In genomic region chr9:4794411-4794810, GRCm38 (mm10) we compare ENCODE assay signal across 8 mouse cellular contexts. TPM values are rescaled to one million over a fixed set of nuclear protein-coding genes. Genes with fewer than 3 reads are reported as not detected.
DNase-seq lines count a peak whose midpoint lies in the region; ATAC-seq and TF ChIP-seq lines count a peak whose summit lies in the region.

No protein-coding gene starts in this region.

- no peak for TF ChIP-seq EP300 in lung, postnatal 0 days (IDR thresholded peaks at IDR 0.05)

- H3K9ac ChIP-seq in forebrain, embryonic 15.5 days (replicated peaks), result peak overlapping the region; percentile 75
- no peak overlapping the region; the same call in 1 of the 2 replicates for H3K9ac ChIP-seq in midbrain, embryonic 11.5 days (ENCODE audit: low read length)
- no peak overlapping the region for H3K9ac ChIP-seq in liver, embryonic 12.5 days
- no peak overlapping the region for H3K9ac ChIP-seq in lung, postnatal 0 days (replicated peaks; ENCODE audit: low read depth)

- H3K4me1 ChIP-seq in forebrain, embryonic 15.5 days, result 0 out of 2 replicates have a peak, but pooled peaks cover 13% of the 10 kb centered on the region
- no peaks in the 10 kb centered on the region for H3K4me1 ChIP-seq in midbrain, embryonic 11.5 days (ENCODE audit: control insufficient read depth, insufficient read depth, low read length)
- H3K4me1 ChIP-seq in liver, embryonic 12.5 days, result no peaks in the 10 kb centered on the region
- no peaks in the 10 kb centered on the region for H3K4me1 ChIP-seq in lung, postnatal 0 days (ENCODE audit: insufficient read depth, low read depth, low read length)

- DNase-seq in embryo, embryonic 10.5 days (ENCODE audit: low spot score), result peak; percentile 5
- DNase-seq in embryo, embryonic 10 days (ENCODE audit: low spot score), result no peak
- peak; percentile 31 to 52 for DNase-seq in cerebellum, adult 18-20 months
- peak; percentile 86 for DNase-seq in midbrain, embryonic 11.5 days (ENCODE audit: low spot score, missing footprints)
- no peak for DNase-seq in ovary, adult 18-20 months (ENCODE audit: low spot score)
- DNase-seq in lung, postnatal 0 days (ENCODE audit: low spot score), result no peak

- H3K4me2 ChIP-seq in forebrain, embryonic 15.5 days (replicated peaks), result peak overlapping the region; percentile 67
- H3K4me2 ChIP-seq in midbrain, embryonic 11.5 days, result peak overlapping the region; percentile 57
- no peak overlapping the region for H3K4me2 ChIP-seq in liver, embryonic 12.5 days
- no peak overlapping the region for H3K4me2 ChIP-seq in lung, postnatal 0 days (replicated peaks; ENCODE audit: low read depth, low read length)

- WGBS in forebrain, embryonic 15.5 days, result 14% methylated on average over 10 of the region's 10 CpGs
- WGBS in midbrain, embryonic 11.5 days, result 29% methylated on average over 10 of the region's 10 CpGs
- 38% methylated on average over 10 of the region's 10 CpGs for WGBS in liver, embryonic 12.5 days (ENCODE audit: insufficient replicate concordance)
- WGBS in lung, postnatal 0 days, result 36% methylated on average over 10 of the region's 10 CpGs

- no peak for TF ChIP-seq CTCF in lung, postnatal 0 days (IDR thresholded peaks at IDR 0.05)

- no peaks in the 10 kb centered on the region for H3K9me3 ChIP-seq in forebrain, embryonic 15.5 days
- no peaks in the 10 kb centered on the region for H3K9me3 ChIP-seq in midbrain, embryonic 11.5 days (ENCODE audit: control insufficient read depth, low read length)
- no peaks in the 10 kb centered on the region for H3K9me3 ChIP-seq in liver, embryonic 12.5 days (replicated peaks)
- no peaks in the 10 kb centered on the region for H3K9me3 ChIP-seq in lung, postnatal 0 days (ENCODE audit: low read length)

- H3K27me3 ChIP-seq in forebrain, embryonic 15.5 days, result no peaks in the 10 kb centered on the region
- H3K27me3 ChIP-seq in midbrain, embryonic 11.5 days (ENCODE audit: control insufficient read depth, insufficient read depth, low read length), result no peaks in the 10 kb centered on the region
- H3K27me3 ChIP-seq in liver, embryonic 12.5 days (replicated peaks), result peaks cover 15% of the 10 kb centered on the region
- no peaks in the 10 kb centered on the region for H3K27me3 ChIP-seq in lung, postnatal 0 days (replicated peaks; ENCODE audit: insufficient read depth, low read length)

- H3K4me3 ChIP-seq in forebrain, embryonic 15.5 days, result peak overlapping the region; percentile 64
- H3K4me3 ChIP-seq in midbrain, embryonic 11.5 days (ENCODE audit: low read depth, low read length), result peak overlapping the region; percentile 63
- H3K4me3 ChIP-seq in liver, embryonic 12.5 days, result no peak overlapping the region
- H3K4me3 ChIP-seq in lung, postnatal 0 days (ENCODE audit: low read depth, low read length), result no peak overlapping the region

- H3K27ac ChIP-seq in forebrain, embryonic 15.5 days (replicated peaks), result peak overlapping the region; percentile 92
- H3K27ac ChIP-seq in midbrain, embryonic 11.5 days (ENCODE audit: low read depth, low read length), result no peak overlapping the region
- no peak overlapping the region for H3K27ac ChIP-seq in liver, embryonic 12.5 days
- H3K27ac ChIP-seq in lung, postnatal 0 days (ENCODE audit: low read length), result no peak overlapping the region

- no peaks in the 10 kb centered on the region for H3K36me3 ChIP-seq in forebrain, embryonic 15.5 days
- H3K36me3 ChIP-seq in midbrain, embryonic 11.5 days (ENCODE audit: control insufficient read depth, insufficient read depth, low read length), result no peaks in the 10 kb centered on the region
- H3K36me3 ChIP-seq in liver, embryonic 12.5 days, result no peaks in the 10 kb centered on the region
- no peaks in the 10 kb centered on the region for H3K36me3 ChIP-seq in lung, postnatal 0 days (ENCODE audit: insufficient read depth, low read length)

- no peak for ATAC-seq in forebrain, embryonic 15.5 days (replicated peaks)
- no peak for ATAC-seq in midbrain, embryonic 11.5 days (ENCODE audit: low FRiP score)
- no peak for ATAC-seq in liver, embryonic 12.5 days
- ATAC-seq in lung, postnatal 0 days, result no peak

RNA-seq across cellular contexts. Expression of gene Gria4, which starts 1.6 kb away (rescaled TPM):
- polyA plus RNA-seq in forebrain, embryonic 15.5 days (2015; fragmentation: Nextera tagmentation; extraction: Ambion mirVana), result 20.1 and 21.2 TPM in 2 replicates
- 7.2 and 8.5 TPM in 2 replicates for polyA plus RNA-seq in midbrain, embryonic 11.5 days (2014; fragmentation: Nextera tagmentation; extraction: Ambion mirVana)
- 0.35 and 0.38 TPM in 2 replicates for polyA plus RNA-seq in liver, embryonic 12.5 days (2016; fragmentation: Nextera tagmentation; extraction: Ambion mirVana)
- polyA plus RNA-seq in lung, postnatal 0 days (2015; fragmentation: Nextera tagmentation; extraction: Ambion mirVana), result 0.04 and 0.05 TPM in 2 replicates

Comparison
In these comparisons a context has a peak if more than half of its experiments do, and no peak if none do; other contexts are left out.
1. DNase-seq: peak in embryo, embryonic 10.5 days (single experiment), cerebellum, adult 18-20 months (2 of 2) and midbrain, embryonic 11.5 days (single experiment); none in embryo, embryonic 10 days (single experiment), ovary, adult 18-20 months (single experiment) and lung, postnatal 0 days (single experiment).
2. H3K4me2 ChIP-seq: peak in forebrain, embryonic 15.5 days (single experiment) and midbrain, embryonic 11.5 days (single experiment); none in liver, embryonic 12.5 days (single experiment) and lung, postnatal 0 days (single experiment).
3. H3K4me3 ChIP-seq: peak in forebrain, embryonic 15.5 days (single experiment) and midbrain, embryonic 11.5 days (single experiment); none in liver, embryonic 12.5 days (single experiment) and lung, postnatal 0 days (single experiment).